Mouse (Mus musculus): ENCODE results near the gene Apba1.

GRCm38 (mm10) chr19:23758554-23759321 lies at the start of gene Apba1:
- TF ChIP-seq CTCF (IDR thresholded peaks at IDR 0.05; ENCODE audit: control insufficient read depth, insufficient read depth, low read length), result no peak
- TF ChIP-seq POLR2A (IDR thresholded peaks at IDR 0.05; ENCODE audit: borderline replicate concordance, control insufficient read depth, low read depth, low read length), result no peak

Data from bone marrow, adult 2 months (tissue).